Mouse (Mus musculus): ENCODE results near the gene Upf3a.

DNA sequence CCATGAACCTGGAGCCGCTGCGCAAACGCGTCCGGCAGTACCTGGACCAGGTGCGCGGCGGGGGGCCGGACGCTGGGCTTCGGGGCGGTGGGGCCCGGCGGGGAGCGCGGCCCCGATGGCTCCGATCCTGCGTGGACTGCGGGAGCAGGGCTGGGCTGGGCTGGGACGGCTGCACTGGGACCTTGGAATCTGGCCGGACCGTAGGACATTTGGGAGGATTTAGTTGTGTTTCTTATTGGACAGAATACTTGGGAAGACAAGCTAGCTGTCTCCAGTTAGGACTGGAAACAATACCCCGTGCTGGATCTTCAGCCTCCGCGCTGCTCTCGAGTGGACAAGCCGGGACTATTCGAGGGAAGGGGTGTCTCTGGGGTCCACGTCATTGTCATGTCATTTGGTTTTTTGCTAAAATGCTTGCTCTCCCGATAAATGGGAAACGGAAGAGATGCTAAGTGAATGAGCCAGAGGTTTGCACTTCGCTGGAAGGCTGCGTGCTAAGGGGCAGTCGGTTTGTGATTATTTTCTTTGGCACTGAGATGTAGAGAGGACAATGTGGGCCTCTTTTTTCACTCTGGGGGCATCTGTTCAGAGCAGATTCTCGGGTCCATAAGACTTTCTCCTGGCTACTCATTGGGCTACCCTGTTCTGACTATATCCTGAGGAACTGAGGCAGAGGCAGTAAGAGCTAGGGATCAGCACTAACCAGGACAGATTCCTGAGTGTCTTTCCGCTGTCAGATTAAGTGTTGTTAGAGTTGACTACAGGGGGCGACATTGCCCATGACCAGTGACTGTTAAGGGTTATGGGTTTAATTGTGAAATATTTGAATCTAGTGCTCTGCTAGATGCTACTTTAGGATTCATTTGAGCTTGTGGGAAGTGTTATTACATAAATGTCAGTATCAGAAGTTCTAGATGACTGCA, 27.3 kb upstream of the Upf3a start:
- peak; percentile 47 for TF ChIP-seq CTCF (conservative IDR thresholded peaks at IDR 0.05; ENCODE audit: low read length)
- no peak for TF ChIP-seq NANOG (IDR thresholded peaks at IDR 0.05; ENCODE audit: borderline replicate concordance, low read length)
- TF ChIP-seq POU5F1 (IDR thresholded peaks at IDR 0.05; ENCODE audit: borderline replicate concordance, low read length): no peak
